In genomic region chr19:47168793-47169412, GRCm38 (mm10) we compare ENCODE assay signal across 8 mouse cellular contexts. TPM values are rescaled to one million over a fixed set of nuclear protein-coding genes. Genes with fewer than 3 reads are reported as not detected.
A peak's percentile ranks its signal among the peaks of the same experiment; 100 is the strongest.
DNase-seq lines count a peak whose midpoint lies in the region; ATAC-seq and TF ChIP-seq lines count a peak whose summit lies in the region.

No protein-coding gene starts in this region.

- H3K9ac ChIP-seq in hindbrain, postnatal 0 days (replicated peaks; ENCODE audit: low read length) = no peak overlapping the region

- ATAC-seq in hindbrain, postnatal 0 days = peak; percentile 79

- TF ChIP-seq CTCF in cortical plate, adult 2 months (IDR thresholded peaks at IDR 0.05; ENCODE audit: extremely low read depth, insufficient read depth, low read length) = peak; percentile 84
- peak; percentile 91 for TF ChIP-seq CTCF in hindbrain, postnatal 0 days (IDR thresholded peaks at IDR 0.05; ENCODE audit: low read depth)

- H3K4me2 ChIP-seq in hindbrain, postnatal 0 days (ENCODE audit: low read depth, low read length) = peak overlapping the region; percentile 6

- no peaks in the 10 kb centered on the region for H3K9me3 ChIP-seq in hindbrain, postnatal 0 days (ENCODE audit: low read length)

- H3K27ac ChIP-seq in cortical plate, adult 2 months (ENCODE audit: insufficient read depth, low read length) = no peak overlapping the region
- no peak overlapping the region for H3K27ac ChIP-seq in hindbrain, postnatal 0 days

- H3K36me3 ChIP-seq in hindbrain, postnatal 0 days (ENCODE audit: insufficient read depth, low read length) = no peaks in the 10 kb centered on the region

- H3K4me3 ChIP-seq in cortical plate, adult 2 months (ENCODE audit: insufficient read depth, low read length) = no peak overlapping the region
- H3K4me3 ChIP-seq in hindbrain, postnatal 0 days (ENCODE audit: low read length) = no peak overlapping the region

- TF ChIP-seq POLR2A in cortical plate, adult 2 months (IDR thresholded peaks at IDR 0.05; ENCODE audit: extremely low read depth, insufficient read depth, low read length) = no peak

- H3K27me3 ChIP-seq in hindbrain, postnatal 0 days (ENCODE audit: insufficient read depth, low read length) = no peaks in the 10 kb centered on the region

- no peaks in the 10 kb centered on the region for H3K4me1 ChIP-seq in cortical plate, adult 2 months (ENCODE audit: control insufficient read depth, insufficient read depth, low read length)
- no peaks in the 10 kb centered on the region for H3K4me1 ChIP-seq in hindbrain, postnatal 0 days (ENCODE audit: insufficient read depth, low read length)

- 24% methylated on average over 11 of the region's 11 CpGs for WGBS in hindbrain, postnatal 0 days

- DNase-seq in adipocyte (ENCODE audit: low spot score) = peak; percentile 89
- DNase-seq in gastrocnemius, adult 8-10 months (ENCODE audit: low spot score in 2 of 2) = peak; percentile 73 to 75
- peak; percentile 90 for DNase-seq in hindbrain, postnatal 0 days (ENCODE audit: low spot score)
- peak; percentile 90 to 97 for DNase-seq in left cerebral cortex, adult 18-20 months (ENCODE audit: low spot score in 2 of 2)
- peak; percentile 78 to 86 for DNase-seq in lung, postnatal 4 days
- peak; percentile 88 for DNase-seq in right cerebral cortex, adult 18-20 months
- peak; percentile 72 for DNase-seq in urinary bladder, adult 2 months (ENCODE audit: low spot score)

RNA-seq across cellular contexts. Expression of gene Neurl1a, which starts 9.7 kb away (rescaled TPM):
- polyA plus RNA-seq in cortical plate, adult 2 months (2012; rRNA removed) = 118 and 124 TPM in 2 replicates
- total RNA-seq in gastrocnemius, adult 8-10 months (2022) = 100 to 1,000 TPM; 127 to 155 (median 146) TPM
- total RNA-seq in hindbrain, postnatal 0 days (2014; rRNA removed) = 95.4 and 114 TPM in 2 replicates
- 16.2 and 16.9 TPM in 2 replicates for polyA plus RNA-seq in hindbrain, postnatal 0 days (2015; fragmentation: Nextera tagmentation; extraction: Ambion mirVana)
- 100 to 1,000 TPM; 183 to 194 TPM for total RNA-seq in left cerebral cortex, adult 18-20 months (2021)
- 22.5 and 31.0 TPM in 2 replicates for polyA plus RNA-seq in urinary bladder, adult 2 months (2012; rRNA removed)

RNA-seq across cellular contexts. Expression of gene Calhm3, which starts 11.3 kb away (rescaled TPM):
- 0.10 TPM in 1 of 2 replicates, not detected in the other for polyA plus RNA-seq in cortical plate, adult 2 months (2012; rRNA removed)
- total RNA-seq in gastrocnemius, adult 8-10 months (2022) = not detected
- total RNA-seq in hindbrain, postnatal 0 days (2014; rRNA removed) = not detected in 2 replicates
- polyA plus RNA-seq in hindbrain, postnatal 0 days (2015; fragmentation: Nextera tagmentation; extraction: Ambion mirVana) = not detected in 2 replicates
- not detected for total RNA-seq in left cerebral cortex, adult 18-20 months (2021)
- polyA plus RNA-seq in urinary bladder, adult 2 months (2012; rRNA removed) = not detected in 2 replicates

RNA-seq across cellular contexts. Expression of gene Calhm1, which starts 24.8 kb away (rescaled TPM):
- not detected in 2 replicates for polyA plus RNA-seq in cortical plate, adult 2 months (2012; rRNA removed)
- total RNA-seq in gastrocnemius, adult 8-10 months (2022) = not detected
- total RNA-seq in hindbrain, postnatal 0 days (2014; rRNA removed) = not detected in 2 replicates
- not detected in 2 replicates for polyA plus RNA-seq in hindbrain, postnatal 0 days (2015; fragmentation: Nextera tagmentation; extraction: Ambion mirVana)
- not detected for total RNA-seq in left cerebral cortex, adult 18-20 months (2021)
- not detected in 2 replicates for polyA plus RNA-seq in urinary bladder, adult 2 months (2012; rRNA removed)

RNA-seq across cellular contexts. Expression of gene Calhm2, which starts 30.8 kb away (rescaled TPM):
- polyA plus RNA-seq in cortical plate, adult 2 months (2012; rRNA removed) = 4.6 and 5.3 TPM in 2 replicates
- total RNA-seq in gastrocnemius, adult 8-10 months (2022) = 1 to 10 TPM in 3 of 4 experiments, under 1 TPM in 1; 0.70 to 1.3 (median 1.1) TPM
- total RNA-seq in hindbrain, postnatal 0 days (2014; rRNA removed) = 0.86 and 3.1 TPM in 2 replicates
- polyA plus RNA-seq in hindbrain, postnatal 0 days (2015; fragmentation: Nextera tagmentation; extraction: Ambion mirVana) = 0.85 and 1.0 TPM in 2 replicates
- 1 to 10 TPM; 8.2 to 9.5 TPM for total RNA-seq in left cerebral cortex, adult 18-20 months (2021)
- 16.2 and 16.9 TPM in 2 replicates for polyA plus RNA-seq in urinary bladder, adult 2 months (2012; rRNA removed)
